Mouse (Mus musculus) liver, postnatal 0 days (tissue): ENCODE data around the gene Hcn4.

ENCODE experiments used
- CTCF ChIP-seq: sonication (generic); IDR thresholded peaks from 2 replicates; pipeline ENCODE4 v1.5.1; 2016; ENCODE audit warnings: antibody characterized with exemption, low read depth
- EP300 ChIP-seq: IDR thresholded peaks from 2 replicates; pipeline ENCODE4 v1.6.1; 2016; ENCODE audit warnings: antibody characterized with exemption, low read depth, mild to moderate bottlenecking

GRCm38 (mm10) chr9:58775363-58775762 is 47.8 kb upstream of the Hcn4 start:
- peak; percentile 54 for TF ChIP-seq CTCF
- TF ChIP-seq EP300 = no peak
